Mouse (Mus musculus): Measurements from ENCODE around the gene Olfr191.
"Not testable (repeated sequence)": the region's sequence is repeated elsewhere in the genome, so short reads cannot be mapped to it uniquely, and the experiment has no call there.

Gene Olfr191

DNA sequence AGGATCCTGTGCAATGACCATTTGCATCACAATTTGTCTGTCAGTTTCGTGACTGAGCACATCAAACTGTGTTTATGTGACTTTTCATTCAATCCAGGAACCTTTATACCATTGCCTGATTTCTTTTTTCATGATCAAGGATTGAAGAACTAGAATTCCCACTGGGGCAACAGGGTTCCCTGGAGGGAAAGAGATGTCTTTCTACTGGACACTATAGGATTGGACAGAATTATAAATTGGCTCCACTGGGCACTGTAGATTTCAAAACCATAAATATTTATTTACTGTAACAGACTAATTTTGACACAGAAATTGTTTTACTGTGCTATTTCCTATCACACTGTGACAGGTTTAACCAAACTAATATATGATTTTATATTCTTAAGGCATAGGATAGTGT is at the start of gene Olfr191:
Gene Olfr191 (minus strand): TSS at position 101 of the 400 bp plus-strand sequence.
- not testable (repeated sequence) for DNase-seq (ENCODE audit: low spot score in 2 of 2)

DNA sequence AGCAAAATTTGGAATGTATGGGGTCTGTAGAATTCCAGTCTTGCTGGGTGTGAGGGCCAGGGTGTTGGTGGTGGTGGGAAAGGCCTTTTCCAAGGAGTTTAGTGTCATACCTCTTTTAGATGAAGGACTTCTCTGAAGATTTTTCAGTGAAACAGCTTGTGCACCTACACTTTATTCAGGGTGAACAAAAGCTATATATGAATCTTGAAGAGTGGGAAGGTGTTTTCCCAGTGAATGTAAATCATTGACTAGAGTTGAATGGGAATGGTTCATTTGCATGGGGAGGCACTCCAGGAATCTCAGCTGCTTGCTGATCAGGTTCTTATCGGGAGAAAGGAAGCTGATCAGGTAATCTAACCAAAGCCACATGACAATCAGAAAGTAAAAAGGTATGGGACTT is 41.1 kb upstream of the Olfr191 start:
- no peak for DNase-seq (ENCODE audit: low spot score in 2 of 2)

DNA sequence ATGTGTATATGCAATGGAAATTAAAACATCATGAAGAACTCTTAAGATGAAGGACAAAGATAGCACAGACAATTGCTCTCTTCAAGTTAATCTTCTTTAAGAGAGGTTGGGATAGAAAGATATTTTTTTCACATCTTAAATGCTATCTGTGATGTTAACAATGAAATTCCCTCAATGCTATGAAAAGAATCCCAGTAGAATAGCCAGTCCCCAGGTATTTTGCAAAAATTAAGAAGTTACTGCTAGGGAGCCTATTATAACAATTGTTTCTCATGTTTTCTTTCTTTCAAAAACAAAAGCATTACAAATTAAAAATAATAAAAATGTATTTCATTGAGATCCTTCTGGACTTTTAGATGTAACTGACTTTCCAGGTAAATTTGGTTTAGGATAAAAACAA is 31.3 kb upstream of the Olfr191 start, which contains the start of gene Olfr194:
Gene Olfr194 (minus strand): TSS at position 101 of the 400 bp plus-strand sequence.
- DNase-seq (ENCODE audit: low spot score in 2 of 2): no peak

DNA sequence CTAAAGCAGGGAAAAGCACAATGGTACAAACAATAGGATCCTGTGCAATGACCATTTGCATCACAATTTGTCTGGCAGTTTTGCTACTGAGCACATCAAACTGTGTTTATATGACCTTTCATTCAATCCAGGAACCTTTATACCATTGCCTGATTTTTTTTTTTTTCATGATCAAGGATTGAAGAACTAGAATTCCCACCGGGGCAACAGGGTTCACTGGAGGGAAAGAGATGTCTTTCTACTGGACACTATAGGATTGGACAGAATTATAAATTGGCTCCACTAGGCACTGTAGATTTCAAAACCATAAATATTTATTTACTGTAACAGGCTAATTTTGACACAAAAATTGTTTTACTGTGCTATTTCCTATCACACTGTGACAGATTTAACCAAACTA is 22.2 kb upstream of the Olfr191 start, which contains the start of gene Olfr193:
Gene Olfr193 (minus strand): TSS at position 101 of the 400 bp plus-strand sequence.
- DNase-seq (ENCODE audit: low spot score in 2 of 2): no peak

DNA sequence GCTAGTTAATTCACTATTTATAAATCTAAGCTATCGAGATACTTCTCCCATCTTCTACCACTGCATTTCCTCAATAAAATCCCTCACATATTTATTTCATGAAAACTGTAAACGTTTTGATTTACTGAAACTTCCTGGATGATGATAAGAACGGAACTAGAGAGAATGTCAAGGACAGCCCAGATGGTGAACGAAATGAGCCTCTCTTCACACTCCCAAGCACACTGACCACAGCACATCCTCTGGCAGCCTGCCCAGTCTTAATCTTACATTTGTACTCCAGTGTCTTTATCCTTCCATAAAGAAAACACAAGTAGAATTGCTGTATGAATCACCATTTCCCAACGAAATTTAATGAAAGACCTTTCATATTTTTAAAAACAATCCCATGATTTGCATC is 18.9 kb upstream of the Olfr191 start:
- not testable (repeated sequence) for DNase-seq (ENCODE audit: low spot score in 2 of 2)

DNA sequence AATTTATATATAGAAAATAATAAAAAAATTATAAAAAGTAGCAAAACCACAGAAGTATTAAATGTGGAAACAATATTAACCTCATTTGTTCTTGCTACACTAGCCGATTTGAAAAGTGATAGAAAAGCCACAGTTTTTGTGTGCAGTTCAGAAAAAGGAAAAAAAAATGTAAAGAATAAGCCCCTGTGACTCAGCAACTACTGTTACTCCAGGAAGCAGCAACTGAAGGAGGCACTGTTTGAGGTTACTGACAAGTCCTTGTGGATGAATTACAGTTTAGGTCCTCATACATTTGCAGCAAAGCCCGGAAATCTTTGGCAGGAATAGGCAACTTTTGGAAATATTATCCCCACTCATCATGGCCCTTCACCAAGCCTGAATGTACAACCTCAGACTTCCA is 15.7 kb upstream of the Olfr191 start:
- DNase-seq (ENCODE audit: low spot score in 2 of 2): no peak

DNA sequence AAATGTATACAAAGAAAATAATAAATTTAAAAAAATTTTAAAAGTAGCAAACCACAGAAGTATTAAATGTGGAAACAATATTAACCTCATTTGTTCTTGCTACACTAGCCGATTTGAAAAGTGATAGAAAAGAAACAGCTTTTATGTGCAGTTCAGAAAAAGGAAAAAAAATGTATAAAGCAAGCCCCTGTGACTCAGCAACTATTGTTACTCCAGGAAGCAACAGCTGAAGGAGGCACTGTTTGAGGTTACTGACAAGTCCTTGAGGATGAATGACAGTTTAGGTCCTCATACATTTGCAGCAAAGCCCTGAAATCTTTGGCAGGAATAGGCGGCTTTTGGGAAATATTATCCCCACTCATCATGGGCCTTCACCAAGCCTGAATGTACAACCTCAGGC is 8.5 kb downstream of the Olfr191 start:
- not testable (repeated sequence) for DNase-seq (ENCODE audit: low spot score in 2 of 2)

DNA sequence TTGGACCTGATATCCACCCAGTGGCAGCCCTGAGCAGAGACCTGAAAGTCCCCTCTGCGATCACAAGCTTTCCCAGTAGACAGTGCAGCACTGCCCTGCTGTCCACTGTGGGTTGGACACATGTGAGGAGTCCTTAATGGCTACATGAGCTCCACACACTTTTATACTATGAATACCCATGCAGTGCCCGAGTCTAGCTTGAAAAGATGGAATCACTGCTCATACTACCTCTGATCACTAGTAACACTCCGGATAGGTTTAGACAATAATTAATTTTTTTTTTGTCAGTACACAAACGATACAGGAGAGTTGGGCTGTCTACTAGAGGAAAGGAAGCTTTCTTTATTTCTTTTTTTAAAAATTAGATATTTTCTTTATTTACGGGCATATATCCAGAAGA is 11.7 kb downstream of the Olfr191 start, which contains the start of gene Olfr190:
Gene Olfr190 (minus strand): TSS at position 101 of the 400 bp plus-strand sequence.
- no peak for DNase-seq (ENCODE audit: low spot score in 2 of 2)

DNA sequence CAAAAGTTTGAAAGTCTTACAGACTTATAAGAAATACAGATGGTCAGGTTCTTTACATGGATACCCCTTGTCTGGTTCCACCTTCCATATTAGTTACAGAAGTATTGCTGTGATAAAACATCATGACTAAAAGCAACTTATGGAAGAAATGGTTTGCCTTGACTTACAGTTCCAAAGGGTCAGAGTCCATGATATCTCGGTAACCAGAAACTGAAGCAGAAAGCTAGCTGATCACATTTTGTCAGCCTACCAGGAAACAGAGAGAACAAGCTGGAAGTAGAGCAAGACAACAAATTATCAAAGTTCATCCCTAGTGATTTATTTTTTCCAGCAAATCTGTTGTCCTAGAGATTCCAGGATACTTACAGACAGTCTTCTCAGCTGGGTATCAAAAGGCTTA is 16.1 kb downstream of the Olfr191 start:
- DNase-seq (ENCODE audit: low spot score in 2 of 2): no peak

DNA sequence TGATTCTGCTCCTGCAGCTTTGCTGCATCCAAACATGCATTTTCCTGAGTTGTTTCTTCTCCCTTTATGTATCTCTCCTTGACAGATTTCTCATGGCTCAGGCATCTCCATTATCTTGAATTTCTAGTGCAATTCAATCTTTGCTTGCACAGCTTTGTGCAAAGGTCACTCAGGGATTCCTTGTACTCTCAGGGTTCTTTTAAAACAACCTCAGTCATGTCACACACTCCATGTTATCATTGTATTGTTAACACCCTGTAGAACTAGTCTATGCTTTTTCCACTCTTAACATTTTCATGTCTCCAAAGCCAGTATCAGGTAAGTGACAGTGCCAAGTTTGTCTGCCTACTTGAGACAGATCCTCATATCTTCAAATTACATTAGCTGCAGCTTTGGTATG is 17.9 kb downstream of the Olfr191 start:
- DNase-seq (ENCODE audit: low spot score in 2 of 2): no peak

DNA sequence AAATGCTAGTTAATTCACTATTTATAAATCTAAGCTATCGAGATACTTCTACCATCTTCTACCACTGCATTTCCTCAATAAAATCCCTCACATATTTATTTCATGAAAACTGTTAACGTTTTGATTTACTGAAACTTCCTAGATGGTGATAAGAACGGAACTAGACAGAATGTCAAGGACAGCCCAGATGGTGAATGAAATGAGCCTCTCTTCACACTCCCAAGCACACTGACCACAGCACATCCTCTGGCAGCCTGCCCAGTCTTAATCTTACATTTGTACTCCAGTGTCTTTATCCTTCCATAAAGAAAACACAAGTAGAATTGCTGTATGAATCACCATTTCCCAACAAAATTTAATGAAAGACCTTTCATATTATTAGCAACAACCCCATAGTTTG is 27.2 kb downstream of the Olfr191 start:
- not testable (repeated sequence) for DNase-seq (ENCODE audit: low spot score in 2 of 2)

DNA sequence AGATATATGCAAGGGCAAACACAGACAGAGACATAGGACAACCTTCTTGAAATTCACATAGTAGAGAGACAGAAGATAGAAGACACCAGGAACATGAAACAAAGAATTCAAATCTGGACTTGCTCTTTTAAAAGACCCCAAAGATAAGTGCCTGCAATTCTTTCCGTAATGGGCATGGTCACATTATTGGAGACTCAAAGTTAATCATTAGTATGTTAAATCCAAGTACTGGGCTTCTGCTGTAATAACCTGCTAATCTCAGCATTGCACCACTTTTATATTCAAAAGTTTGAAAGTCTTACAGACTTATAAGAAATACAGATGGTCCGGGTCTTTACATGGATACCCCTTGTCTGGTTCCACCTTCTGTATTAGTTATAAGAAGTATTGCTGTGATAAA is 40.3 kb downstream of the Olfr191 start:
- not testable (repeated sequence) for DNase-seq (ENCODE audit: low spot score in 2 of 2)

DNA sequence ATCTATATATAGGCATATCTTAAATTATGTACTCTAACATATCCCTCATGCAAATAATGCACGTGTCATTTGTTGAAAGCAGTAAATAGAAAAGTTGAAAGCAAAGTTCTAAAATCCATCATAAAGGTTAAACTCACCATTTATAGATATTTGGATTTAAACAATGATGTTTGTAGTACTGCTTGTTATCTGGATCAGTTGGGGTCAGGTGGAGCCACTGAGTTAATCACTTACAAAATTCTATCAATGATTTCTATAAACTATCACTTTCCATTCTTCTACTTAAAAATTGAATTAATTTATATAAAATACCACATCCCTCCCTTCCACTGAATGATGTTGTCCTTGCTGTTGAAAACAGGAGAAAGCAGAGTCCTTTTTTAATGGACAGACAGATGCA is 40.8 kb downstream of the Olfr191 start:
- DNase-seq (ENCODE audit: low spot score in 2 of 2): no peak

DNA sequence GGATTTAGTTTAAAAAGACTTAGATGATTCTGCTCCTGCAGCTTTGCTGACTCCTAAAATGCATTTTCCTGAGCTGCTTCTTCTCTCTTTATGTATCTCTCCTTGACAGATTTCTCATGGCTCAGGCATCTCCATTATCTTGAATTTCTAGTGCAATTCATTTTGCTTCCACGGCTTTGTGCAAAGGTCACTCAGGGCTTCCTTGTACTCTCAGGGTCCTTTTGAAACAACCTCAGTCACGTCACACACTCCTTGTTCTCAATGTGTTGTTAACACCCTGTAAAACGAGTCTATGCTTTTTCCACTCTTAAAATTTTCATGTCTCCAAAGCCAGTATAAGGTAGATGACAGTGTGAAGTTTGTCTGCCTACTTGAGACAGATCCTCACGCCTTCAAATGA is 42.0 kb downstream of the Olfr191 start:
- DNase-seq (ENCODE audit: low spot score in 2 of 2): no peak

DNA sequence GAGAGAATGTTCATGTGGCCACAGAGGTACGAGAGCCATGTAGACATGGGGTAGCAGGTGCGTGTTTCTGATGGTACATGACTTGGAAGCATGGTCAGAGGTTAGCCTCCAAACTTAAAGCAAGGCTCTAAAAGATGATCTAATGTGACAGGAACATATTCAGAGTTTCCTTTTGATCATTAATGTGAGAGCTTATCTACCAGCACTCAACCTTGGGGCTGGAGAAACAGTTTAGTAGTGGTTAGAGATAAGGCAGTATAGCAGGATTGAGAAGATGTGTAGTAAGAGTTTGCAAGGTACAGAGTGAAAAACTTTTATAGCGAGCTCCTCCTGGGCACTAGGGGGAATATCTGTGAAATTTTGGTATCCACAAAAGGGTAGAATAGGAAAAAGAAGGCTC is 43.8 kb downstream of the Olfr191 start:
- DNase-seq (ENCODE audit: low spot score in 2 of 2): no peak

DNA sequence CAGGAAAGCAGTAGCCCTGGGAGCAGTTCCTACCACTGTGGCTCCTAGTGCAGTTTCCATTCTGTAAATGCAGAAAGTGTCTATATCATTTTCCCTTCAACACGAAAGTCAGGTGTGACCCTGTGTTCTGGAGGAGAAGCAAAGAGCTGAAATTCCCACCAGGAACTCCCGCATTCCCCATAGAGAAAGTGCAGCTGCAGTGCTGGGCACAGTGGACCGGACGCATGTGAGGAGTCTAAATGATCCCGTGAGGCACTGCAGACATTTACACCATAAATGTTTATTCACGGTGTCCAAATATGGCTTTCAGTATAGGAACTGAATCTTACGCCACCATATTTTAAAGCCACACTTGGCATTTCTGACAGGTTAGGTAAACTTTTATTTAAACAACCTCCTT is 49.9 kb downstream of the Olfr191 start, which contains the start of gene Olfr187:
Gene Olfr187 (minus strand): TSS at position 58 of the 400 bp plus-strand sequence.
- no peak for DNase-seq (ENCODE audit: low spot score in 2 of 2)
